Mouse (Mus musculus) adrenal gland, adult 10 weeks (tissue): ENCODE measurements around the gene Mettl2. TPM values are rescaled to one million over a fixed set of nuclear protein-coding genes. Genes with fewer than 3 reads are reported as not detected.

Experiments
- polyA plus RNA-seq: library from polyadenylated mRNA; stranded (reverse); fragments of 350-450 nt; fragmentation: Illumina TruSeq; extraction: RNeasy Lipid Tissue Mini Kit (QIAGEN cat#74804); gene quantifications from one replicate; pipeline ENCODE4 v1.2.3, GENCODE M21; 2014; ENCODE audit warnings: low read depth, low replicate concordance

Mettl2 gene
- 24.8 TPM for polyA plus RNA-seq

GRCm38 (mm10) chr11:105125735-105126519, at the start of gene Mettl2:
TSS of gene Mettl2 (plus strand) at chr11:105126425.

GRCm38 (mm10) chr11:105146593-105146992, 20.4 kb downstream of the Mettl2 start, which contains the start of gene Gm10842:
TSS of gene Gm10842 (plus strand) at chr11:105146893.

GRCm38 (mm10) chr11:105178516-105178915, 52.3 kb downstream of the Mettl2 start, which contains the start of gene Tlk2:
TSS of gene Tlk2 (plus strand) at chr11:105178807.

Other genes with a start within 250 kb of the Mettl2 start
- 1.2 TPM for gene Efcab3, start 62.8 kb upstream of the Mettl2 start, polyA plus RNA-seq
- not detected for gene Gm10842, start 20.5 kb downstream of the Mettl2 start, polyA plus RNA-seq
- gene Tlk2, start 52.4 kb downstream of the Mettl2 start, polyA plus RNA-seq = 121 TPM
- 0.17 TPM for gene Mrc2, start 166.2 kb downstream of the Mettl2 start, polyA plus RNA-seq